Mouse (Mus musculus) heart, adult 2 months (tissue): ENCODE results near the gene Syna.

Experiments used
- CTCF ChIP-seq: fragments of 200-600 bp; IDR thresholded peaks from 2 replicates; pipeline ENCODE4 v1.8.1; 2022; ENCODE audit warnings: antibody characterized with exemption, mild to moderate bottlenecking, moderate library complexity
- EP300 ChIP-seq: fragments of 200-500 bp; IDR thresholded peaks from 2 replicates; pipeline ENCODE4 v1.6.1; 2011; ENCODE audit warnings: low read depth, low read length, control low read depth; ENCODE audit not compliant: insufficient read depth

DNA sequence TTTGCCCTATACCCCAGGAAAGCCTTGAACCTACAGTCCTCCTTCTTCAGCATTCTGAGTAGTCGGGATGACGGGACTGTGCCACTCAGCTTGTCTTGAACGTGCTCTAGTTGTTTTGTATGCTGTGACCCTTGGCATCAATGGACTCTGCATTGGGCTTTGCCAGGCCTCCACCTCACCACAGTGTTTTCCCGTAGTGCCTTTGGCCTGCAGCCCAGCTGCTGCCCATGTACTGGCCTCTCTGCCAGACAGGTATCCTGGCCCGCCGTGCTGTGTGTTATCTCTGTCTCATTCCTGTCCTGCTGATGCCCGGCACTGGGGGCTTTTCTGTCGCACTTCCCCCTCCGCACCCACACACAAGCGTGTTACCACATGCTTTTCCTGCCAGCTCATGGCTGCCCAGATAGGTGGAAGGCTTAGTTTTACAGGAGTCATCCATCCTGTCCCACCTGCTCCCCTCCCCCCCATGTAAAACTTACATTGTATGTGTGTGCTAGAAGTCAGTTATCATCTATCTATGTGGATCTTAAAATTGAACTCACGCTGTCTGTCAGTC is 32.1 kb upstream of the Syna start:
- TF ChIP-seq EP300 = no peak
- TF ChIP-seq CTCF = no peak
